Mouse (Mus musculus) cerebellum, adult 2 months (tissue): ENCODE results near the gene Zfp715. TPM values are rescaled to one million over a fixed set of nuclear protein-coding genes. Genes with fewer than 3 reads are reported as not detected.

Experiments used
- DNase-seq, 2 experiments: peaks; one replicate each; pipeline ENCODE4 v3.0.0; 2021
- H3K27ac ChIP-seq: fragments of 200-500 bp; 2 replicates; pipeline ENCODE4 v1.5.1; 2012; ENCODE audit warnings: low read length, control low read depth, inconsistent platforms; ENCODE audit not compliant: insufficient read depth
- H3K27me3 ChIP-seq: fragments of 200-500 bp; 2 replicates; pipeline ENCODE4 v1.6.1; 2012; ENCODE audit warnings: inconsistent platforms, mild to moderate bottlenecking, low read length, moderate library complexity; ENCODE audit not compliant: control insufficient read depth, insufficient read depth
- H3K4me1 ChIP-seq: fragments of 200-500 bp; 2 replicates; pipeline ENCODE4 v1.6.1; 2011; ENCODE audit warnings: low read length; ENCODE audit not compliant: control insufficient read depth, insufficient read depth
- H3K4me3 ChIP-seq: fragments of 200-500 bp; replicated peaks from 2 replicates; pipeline ENCODE3; 2011; ENCODE audit warnings: mild to moderate bottlenecking, low read depth, low read length, control low read depth; ENCODE audit not compliant: insufficient read depth
- CTCF ChIP-seq: fragments of 200-500 bp; IDR thresholded peaks from 2 replicates; pipeline ENCODE4 v1.5.1; 2011; ENCODE audit warnings: low read depth, mild to moderate bottlenecking, control low read depth, low read length, moderate library complexity, borderline replicate concordance; ENCODE audit not compliant: insufficient read depth
- POLR2A ChIP-seq: fragments of 200-500 bp; IDR thresholded peaks from 2 replicates; pipeline ENCODE4 v1.6.1; 2011; ENCODE audit warnings: low read length, control low read depth, borderline replicate concordance; ENCODE audit not compliant: insufficient read depth
- WGBS: fragments of 180-500 bp; shearing (Covaris S2); methylation state at CpG from one replicate; pipeline ENCODE4 v1.1.7; 2018; 5-methylcytosine and 5-hydroxymethylcytosine counted together
- polyA plus RNA-seq: library from polyadenylated mRNA; depleted of rRNA; stranded (reverse); fragments of >200 nt; gene quantifications from 2 replicates; pipeline ENCODE4 v1.2.3, GENCODE M21; 2012

Gene Zfp715
- polyA plus RNA-seq, 1 experiment: 17.1 TPM

- TF ChIP-seq CTCF (no peak), POLR2A (no peak)
- Histone ChIP-seq H3K27ac (no peak overlapping the region), H3K4me3 (no peak overlapping the region), H3K4me1 (no peaks in the 10 kb centered on the region), H3K27me3 (no peaks in the 10 kb centered on the region)
- WGBS: 70% methylated on average over 4 of the region's 4 CpGs
- no peak for DNase-seq
Measured at GRCm38 (mm10) chr7:43328101-43328500, 15.0 kb upstream of the Zfp715 start.

DNA sequence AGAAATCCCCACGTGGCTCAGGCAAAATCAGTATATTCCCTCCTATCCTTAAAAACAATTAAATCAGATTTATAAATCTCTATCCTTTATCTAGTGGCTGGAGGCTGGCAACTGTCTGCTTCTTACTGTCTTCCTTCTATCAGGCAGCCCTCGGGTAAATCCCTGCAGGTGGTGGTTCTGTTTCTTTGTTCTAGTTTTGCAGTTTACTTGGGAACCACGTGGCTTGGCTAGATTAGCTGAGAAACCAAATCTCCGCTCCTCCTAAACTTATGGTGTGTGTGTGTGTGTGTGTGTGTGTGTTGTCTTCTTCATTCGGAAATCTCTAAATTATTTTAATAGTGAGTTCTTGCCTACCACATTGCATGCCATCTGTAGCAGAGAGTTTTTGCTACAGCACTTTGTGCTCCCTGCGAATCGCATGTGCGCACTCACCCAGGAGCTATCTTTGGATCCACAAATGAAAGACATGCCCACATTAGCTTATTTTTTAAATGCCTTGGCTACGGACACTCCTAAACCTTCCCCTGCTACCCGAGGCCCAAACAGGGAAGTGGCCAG is 13.2 kb upstream of the Zfp715 start:
- TF ChIP-seq POLR2A: no peak
- Histone ChIP-seq H3K4me3 (no peak overlapping the region), H3K4me1 (no peaks in the 10 kb centered on the region), H3K27ac (no peak overlapping the region), H3K27me3 (no peaks in the 10 kb centered on the region)
- no peak for DNase-seq
- WGBS: 48% methylated on average over 10 of the region's 10 CpGs

GRCm38 (mm10) chr7:43312386-43313012 is 595 bp downstream of the Zfp715 start:
- TF ChIP-seq CTCF: no peak
- Histone ChIP-seq H3K4me3 (peak overlapping the region; percentile 73), H3K4me1 (no peaks in the 10 kb centered on the region), H3K27me3 (no peaks in the 10 kb centered on the region), H3K27ac (peak overlapping the region; percentile 21)
- no peak for DNase-seq
- 1% methylated on average over 32 of the region's 32 CpGs for WGBS

DNA sequence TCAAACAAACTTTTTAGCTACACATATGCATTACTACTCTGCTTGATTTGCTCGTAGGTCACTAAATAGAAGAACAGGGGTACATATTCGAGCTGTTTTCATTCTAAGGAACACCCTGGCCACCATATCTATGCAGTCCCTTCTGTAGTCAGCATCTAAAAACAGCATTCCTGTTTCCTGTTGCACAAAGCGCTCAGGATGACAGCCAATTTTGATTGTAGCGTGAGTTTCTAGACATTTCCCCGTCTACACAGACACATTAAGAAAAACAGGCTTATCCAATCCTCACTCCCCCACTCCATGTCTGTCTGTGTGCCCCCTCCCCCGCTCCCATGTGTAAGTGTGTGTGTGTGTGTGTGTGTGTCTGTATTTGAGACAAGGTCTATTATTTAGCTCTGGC is 1.5 kb downstream of the Zfp715 start:
- WGBS: 62% methylated on average over 6 of the region's 6 CpGs
- peak overlapping the region; percentile 4 for H3K4me3 ChIP-seq
- TF ChIP-seq CTCF: no peak
- TF ChIP-seq POLR2A: no peak
- no peak for DNase-seq
- H3K4me1 ChIP-seq: no peaks in the 10 kb centered on the region
- H3K27me3 ChIP-seq: no peaks in the 10 kb centered on the region
- no peak overlapping the region for H3K27ac ChIP-seq

GRCm38 (mm10) chr7:43309069-43309468 is 4.0 kb downstream of the Zfp715 start:
- Histone ChIP-seq H3K27me3 (no peaks in the 10 kb centered on the region), H3K4me1 (peaks cover 6% of the 10 kb centered on the region; the same call in 1 of the 2 replicates), H3K27ac (no peak overlapping the region), H3K4me3 (no peak overlapping the region)
- DNase-seq: no peak
- 88% methylated on average over 2 of the region's 2 CpGs for WGBS
- no peak for TF ChIP-seq CTCF

- no peak overlapping the region for H3K27ac ChIP-seq
- 55% methylated on average over 3 of the region's 3 CpGs for WGBS
- TF ChIP-seq CTCF (no peak), POLR2A (no peak)
- H3K4me1 ChIP-seq: peaks cover 6% of the 10 kb centered on the region; the same call in 1 of the 2 replicates
- no peak overlapping the region for H3K4me3 ChIP-seq
- DNase-seq: peak in 1 of 2 experiments; percentile 15
- no peaks in the 10 kb centered on the region for H3K27me3 ChIP-seq
Measured at GRCm38 (mm10) chr7:43305235-43305634, 7.9 kb downstream of the Zfp715 start.

- Histone ChIP-seq H3K27me3 (no peaks in the 10 kb centered on the region), H3K4me1 (no peaks in the 10 kb centered on the region), H3K4me3 (no peak overlapping the region), H3K27ac (no peak overlapping the region)
- 86% methylated on average over 3 of the region's 3 CpGs for WGBS
- no peak for DNase-seq
- no peak for TF ChIP-seq POLR2A
- TF ChIP-seq CTCF: no peak
Measured at GRCm38 (mm10) chr7:43291524-43291923, 21.6 kb downstream of the Zfp715 start.

- DNase-seq: peak; percentile 68 to 86
- H3K27ac ChIP-seq: peak overlapping the region; percentile 8
- 6% methylated on average over 18 of the region's 18 CpGs for WGBS
- peak overlapping the region; percentile 74 for H3K4me3 ChIP-seq
- no peaks in the 10 kb centered on the region for H3K4me1 ChIP-seq
- peak; percentile 84 for TF ChIP-seq CTCF
- no peak for TF ChIP-seq POLR2A
- H3K27me3 ChIP-seq: no peaks in the 10 kb centered on the region
Measured at GRCm38 (mm10) chr7:43282859-43283595, 30.1 kb downstream of the Zfp715 start.
